Mouse (Mus musculus): ENCODE results near the gene Plpp2. TPM values are rescaled to one million over a fixed set of nuclear protein-coding genes. Genes with fewer than 3 reads are reported as not detected.

The Plpp2 gene
- total RNA-seq, 2 experiments from 2014 or later = 2.5 to 3.3 TPM

DNA sequence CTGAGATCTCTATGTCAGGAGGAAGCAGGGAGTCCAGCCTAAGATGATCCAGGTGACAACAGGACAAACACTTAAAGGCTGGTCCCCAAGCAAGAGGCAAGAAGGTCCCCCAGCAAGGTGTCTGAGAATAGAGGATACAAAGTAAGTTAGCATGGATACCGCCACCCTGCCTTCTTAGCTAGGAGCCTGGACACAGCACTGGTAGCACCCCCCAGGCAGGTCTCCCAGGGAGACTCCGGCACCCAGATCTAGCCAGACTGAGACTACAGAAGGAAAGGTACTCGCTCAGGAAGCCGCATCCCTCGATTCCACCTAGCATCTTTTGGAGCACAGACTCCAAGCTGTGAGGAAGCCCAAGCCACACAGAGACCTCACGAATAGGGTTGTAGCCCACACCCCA, 19.6 kb upstream of the Plpp2 start:
- DNase-seq (ENCODE audit: low spot score in 2 of 2) = no peak
- intact Hi-C loops (cut with DNase I) = no loop called here

DNA sequence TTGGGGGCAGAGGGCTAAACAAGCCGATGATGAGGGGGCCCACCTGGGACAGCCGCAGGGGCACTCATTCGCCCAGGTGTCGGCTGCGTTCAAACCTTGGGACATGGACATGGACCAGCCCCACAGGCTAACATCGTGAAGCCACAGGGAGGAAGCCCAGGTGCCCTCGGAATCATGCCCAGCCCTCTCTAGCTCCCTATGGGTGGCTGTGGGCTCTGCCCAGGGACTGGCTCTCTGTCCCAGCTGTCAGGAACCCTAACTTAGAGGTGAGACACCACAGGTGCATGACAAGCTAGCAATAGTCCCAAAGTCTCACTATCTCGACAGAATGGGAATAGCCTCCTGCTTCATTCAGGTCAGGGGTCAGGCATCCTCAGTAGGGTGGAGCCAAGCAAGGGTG, 18.9 kb upstream of the Plpp2 start:
- DNase-seq (ENCODE audit: low spot score in 2 of 2) = no peak
- intact Hi-C loops (cut with DNase I) = no loop called here

DNA sequence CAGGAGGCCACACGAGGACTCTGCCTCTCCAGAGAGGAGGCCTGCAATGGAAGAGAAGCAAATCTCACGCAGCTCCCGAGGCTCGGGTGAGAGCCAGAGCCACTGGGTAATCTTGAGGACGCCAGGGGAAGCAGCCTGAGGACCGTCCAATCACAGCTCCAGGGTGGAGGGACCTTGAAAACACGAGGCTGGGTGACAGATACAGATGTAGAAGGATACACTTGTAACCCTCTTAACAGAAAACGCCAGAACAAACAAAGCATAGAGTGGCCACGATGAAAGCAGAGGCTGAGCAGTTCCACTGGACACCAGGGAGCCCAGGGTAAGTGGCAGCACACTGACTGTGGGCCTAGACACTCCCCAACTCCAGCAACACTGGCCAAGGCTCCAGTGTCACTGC, 16.8 kb upstream of the Plpp2 start:
- no peak for DNase-seq (ENCODE audit: low spot score in 2 of 2)
- intact Hi-C loops (cut with DNase I) = no loop called here

DNA sequence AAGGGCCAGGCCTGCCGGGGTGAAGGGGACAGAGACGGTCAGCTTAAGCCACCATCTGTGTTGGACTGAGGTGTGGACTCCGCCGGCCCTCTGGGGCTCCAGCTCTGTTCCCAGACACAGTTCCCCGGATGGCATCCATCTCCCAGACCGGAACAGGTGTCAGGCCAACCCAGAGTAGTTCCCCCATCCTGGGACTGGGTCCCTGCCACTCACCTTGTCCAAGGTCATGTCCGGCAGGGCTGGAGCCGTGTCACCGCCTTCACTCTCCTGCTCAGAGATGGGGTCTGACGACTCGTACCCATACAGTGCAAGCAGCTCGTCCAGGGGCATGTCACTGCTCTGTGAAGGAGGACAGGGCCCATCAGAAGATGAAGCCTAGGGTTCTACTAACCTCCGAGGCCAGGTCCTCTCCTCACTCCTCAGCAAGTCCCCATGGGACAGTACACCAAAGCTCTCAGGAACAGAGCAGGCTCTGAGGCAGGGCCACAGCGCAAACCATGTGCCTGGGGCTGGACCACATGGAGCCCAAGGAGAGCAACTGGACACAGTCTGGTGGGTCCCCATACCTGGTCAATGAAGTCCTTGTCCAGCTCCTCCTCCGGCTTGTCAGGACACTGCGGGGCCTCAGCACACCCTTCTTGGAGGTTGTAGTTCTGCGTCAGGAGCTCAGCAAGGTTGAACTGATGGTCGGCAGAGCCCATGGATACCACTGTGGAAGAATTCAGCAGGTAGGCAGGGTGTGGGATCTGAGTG, 15.6 kb upstream of the Plpp2 start:
- intact Hi-C loops (cut with DNase I) = no loop called here

GRCm38 (mm10) chr10:79548546-79548945, 14.9 kb upstream of the Plpp2 start:
- intact Hi-C loops (cut with DNase I) = no loop called here

More for the DNA sequence above, 15.6 kb upstream of the Plpp2 start:
- DNase-seq (ENCODE audit: low spot score in 2 of 2) = no peak

DNA sequence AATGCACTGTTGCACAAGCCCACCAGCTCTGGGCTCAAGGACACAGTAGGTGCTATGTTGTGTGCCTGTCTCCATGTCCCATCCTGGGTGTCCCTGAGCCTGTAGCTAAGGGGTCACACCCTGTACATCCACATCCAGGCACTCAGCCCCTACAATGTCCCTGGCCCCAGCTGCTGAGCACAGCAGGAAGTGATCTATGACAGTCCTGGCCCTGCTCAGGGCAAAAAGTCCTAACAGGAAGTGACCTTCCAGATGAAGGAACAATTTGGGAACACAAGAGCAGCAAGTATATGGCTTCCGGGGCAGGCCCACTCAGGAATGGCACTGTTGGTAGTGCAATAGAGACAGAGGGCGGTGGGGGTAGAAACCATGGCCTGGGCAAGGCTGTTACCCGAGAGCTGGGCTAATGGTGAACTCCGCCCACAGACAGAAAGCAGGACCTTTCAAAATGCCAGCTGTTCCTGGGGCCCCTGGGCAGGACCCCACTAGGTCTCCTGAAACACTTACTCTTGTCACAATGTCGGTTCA, 13.6 kb upstream of the Plpp2 start:
- DNase-seq (ENCODE audit: low spot score in 2 of 2) = no peak
- intact Hi-C loops (cut with DNase I) = no loop called here

More at GRCm38 (mm10) chr10:79548546-79548945, 14.9 kb upstream of the Plpp2 start:
- no peak for DNase-seq (ENCODE audit: low spot score in 2 of 2)

GRCm38 (mm10) chr10:79546483-79546882, 12.9 kb upstream of the Plpp2 start:
- intact Hi-C loops (cut with DNase I) = no loop called here

GRCm38 (mm10) chr10:79545891-79546290, 12.3 kb upstream of the Plpp2 start:
- intact Hi-C loops (cut with DNase I) = no loop called here
- no peak for DNase-seq (ENCODE audit: low spot score in 2 of 2)

More at GRCm38 (mm10) chr10:79546483-79546882, 12.9 kb upstream of the Plpp2 start:
- no peak for DNase-seq (ENCODE audit: low spot score in 2 of 2)

DNA sequence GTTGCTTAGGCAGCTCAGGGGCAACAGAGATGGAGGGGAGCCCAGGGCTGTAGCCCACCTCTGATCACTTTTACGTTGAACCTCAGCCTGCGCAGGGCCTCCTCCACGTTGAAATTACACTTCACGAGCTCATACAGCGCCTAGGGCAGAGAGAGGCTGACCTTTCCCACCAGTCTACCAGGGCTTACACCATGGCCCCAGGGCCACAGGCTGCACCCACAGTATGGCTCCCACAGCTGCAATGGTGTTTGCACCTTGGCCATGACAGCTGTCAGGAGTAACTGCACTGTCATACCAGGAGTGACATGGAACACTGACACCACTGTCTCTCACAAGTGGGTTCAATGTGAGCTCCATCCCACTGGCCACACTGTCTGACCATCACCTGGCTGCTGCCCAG, 11.0 kb upstream of the Plpp2 start:
- intact Hi-C loops (cut with DNase I) = no loop called here
- DNase-seq (ENCODE audit: low spot score in 2 of 2) = no peak

DNA sequence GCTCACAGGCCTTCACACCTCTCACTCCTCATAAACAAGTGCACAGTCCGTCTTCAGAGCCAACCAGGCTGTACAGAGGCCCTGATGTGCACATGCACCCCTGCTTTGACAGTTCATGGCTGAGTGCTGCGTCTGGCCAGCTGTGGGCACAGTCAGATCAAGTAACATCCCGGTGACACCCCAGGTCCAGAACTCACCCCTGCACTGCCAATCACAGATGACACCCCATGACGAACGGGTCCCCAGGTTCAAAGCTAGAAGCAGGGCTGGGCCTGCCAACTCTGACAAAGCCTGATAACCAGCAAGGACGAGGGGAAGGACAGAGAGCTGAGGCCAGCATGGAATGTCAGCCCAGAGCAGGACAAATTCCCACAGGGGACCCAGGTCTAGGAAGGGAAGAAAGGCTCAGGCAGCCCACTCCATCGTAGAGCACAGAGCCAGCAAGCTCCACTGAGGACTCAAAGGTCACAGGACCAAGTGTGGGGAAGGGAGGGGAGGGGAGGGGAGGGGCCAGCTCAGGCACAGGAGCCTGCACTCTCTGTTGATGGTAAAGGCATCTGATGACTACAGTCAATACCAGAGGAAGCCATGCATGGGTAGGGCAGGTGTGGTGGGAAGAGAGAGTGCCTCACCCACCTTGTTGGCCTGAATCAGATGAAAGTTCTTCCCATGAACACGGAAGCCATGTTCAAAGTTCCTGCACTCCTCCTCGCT, 10.4 kb upstream of the Plpp2 start:
- DNase-seq (ENCODE audit: low spot score in 2 of 2) = no peak
- intact Hi-C loops (cut with DNase I) = no loop called here

DNA sequence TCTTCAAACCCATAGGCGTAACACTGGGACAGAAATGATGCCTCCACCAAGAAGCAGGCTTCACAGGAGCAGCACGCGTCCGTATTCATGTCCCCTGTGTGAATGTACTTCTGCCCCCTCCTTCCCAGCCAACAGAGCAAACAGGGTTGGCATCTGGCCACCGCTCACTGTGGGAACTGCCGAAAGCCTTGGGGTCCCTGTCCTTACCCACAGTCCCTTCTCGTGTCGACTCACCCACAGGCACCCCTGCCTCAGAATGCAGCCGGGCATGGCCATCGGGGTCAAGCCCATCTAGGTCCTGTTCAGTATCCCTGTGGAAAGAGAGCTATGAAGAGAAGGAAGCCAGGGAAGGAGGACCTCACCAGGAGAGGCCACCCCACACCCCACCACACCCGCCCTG, 8.6 kb upstream of the Plpp2 start:
- intact Hi-C loops (cut with DNase I) = no loop called here
- no peak for DNase-seq (ENCODE audit: low spot score in 2 of 2)

DNA sequence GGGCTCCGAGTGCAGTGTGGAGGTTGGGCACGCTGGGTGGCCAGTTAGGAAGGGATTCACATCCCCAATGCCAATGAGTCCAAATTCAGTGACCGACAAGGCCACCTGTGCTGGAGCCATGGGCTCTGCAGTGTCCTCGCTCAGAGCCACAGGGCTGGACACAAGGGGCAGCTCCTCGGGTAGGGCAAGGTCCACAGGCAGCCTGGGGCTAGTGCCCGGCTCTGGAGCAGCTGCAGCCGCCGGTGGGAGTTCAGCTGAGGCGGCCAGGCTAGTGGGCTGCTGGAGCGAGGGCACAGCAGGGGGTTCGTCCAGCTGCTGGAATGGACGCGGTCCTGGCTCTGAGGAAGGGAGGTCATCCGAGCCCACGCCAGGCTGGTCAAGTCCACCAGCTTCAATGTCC, 7.9 kb upstream of the Plpp2 start:
- DNase-seq (ENCODE audit: low spot score in 2 of 2) = peak in 1 of 2 experiments; percentile 2
- intact Hi-C loops (cut with DNase I) = no loop called here

- intact Hi-C loops (cut with DNase I) = no loop called here
- DNase-seq (ENCODE audit: low spot score in 2 of 2) = peak in 1 of 2 experiments; percentile 3
Observed at GRCm38 (mm10) chr10:79540746-79541145, 7.2 kb upstream of the Plpp2 start.

GRCm38 (mm10) chr10:79539701-79540495, 6.3 kb upstream of the Plpp2 start:
- DNase-seq (ENCODE audit: low spot score in 2 of 2) = no peak
- intact Hi-C loops (cut with DNase I) = no loop called here

GRCm38 (mm10) chr10:79538873-79539272, 5.3 kb upstream of the Plpp2 start:
- intact Hi-C loops (cut with DNase I) = no loop called here
- DNase-seq (ENCODE audit: low spot score in 2 of 2) = no peak

- intact Hi-C loops (cut with DNase I) = no loop called here
- DNase-seq (ENCODE audit: low spot score in 2 of 2) = no peak
Observed at GRCm38 (mm10) chr10:79538323-79538722, 4.7 kb upstream of the Plpp2 start.

- intact Hi-C loops (cut with DNase I) = no loop called here
- no peak for DNase-seq (ENCODE audit: low spot score in 2 of 2)
Observed at GRCm38 (mm10) chr10:79537781-79538180, 4.2 kb upstream of the Plpp2 start.

GRCm38 (mm10) chr10:79537271-79537670, 3.7 kb upstream of the Plpp2 start:
- no peak for DNase-seq (ENCODE audit: low spot score in 2 of 2)
- intact Hi-C loops (cut with DNase I) = no loop called here

GRCm38 (mm10) chr10:79536461-79537080, 3.0 kb upstream of the Plpp2 start:
- no peak for DNase-seq (ENCODE audit: low spot score in 2 of 2)
- intact Hi-C loops (cut with DNase I) = no loop called here

- no peak for DNase-seq (ENCODE audit: low spot score in 2 of 2)
- intact Hi-C loops (cut with DNase I) = no loop called here
Observed at GRCm38 (mm10) chr10:79535431-79535830, 1.8 kb upstream of the Plpp2 start.

Measured in left cerebral cortex, postnatal 14 days (tissue).